Mouse (Mus musculus): ENCODE measurements around the gene Ezr. TPM values are rescaled to one million over a fixed set of nuclear protein-coding genes. Genes with fewer than 3 reads are reported as not detected.

Ezr gene
- polyA plus RNA-seq, 1 experiment from 2014 or later, result 46.9 TPM

Other genes starting within 250 kb of the Ezr start
- 21.7 and 23.1 TPM in 2 replicates for gene Dynlt1c, start 181.1 kb downstream of the Ezr start, polyA plus RNA-seq (2014; fragmentation: Nextera tagmentation; extraction: Ambion mirVana)
- 308 and 333 TPM in 2 replicates for gene Dynlt1f, start 126.9 kb downstream of the Ezr start, polyA plus RNA-seq (2014; fragmentation: Nextera tagmentation; extraction: Ambion mirVana)
- 0.25 TPM in 1 of 2 replicates, not detected in the other for gene Sytl3, start 123.7 kb downstream of the Ezr start, polyA plus RNA-seq (2014; fragmentation: Nextera tagmentation; extraction: Ambion mirVana)
- gene Rsph3b, start 165.9 kb upstream of the Ezr start, polyA plus RNA-seq (2014; fragmentation: Nextera tagmentation; extraction: Ambion mirVana), result 36.7 and 37.3 TPM in 2 replicates
- 63.1 and 70.3 TPM in 2 replicates for gene Tagap1, start 178.4 kb upstream of the Ezr start, polyA plus RNA-seq (2014; fragmentation: Nextera tagmentation; extraction: Ambion mirVana)
- gene Rnaset2b, start 187.8 kb upstream of the Ezr start, polyA plus RNA-seq (2014; fragmentation: Nextera tagmentation; extraction: Ambion mirVana), result 148 and 153 TPM in 2 replicates
- gene Gm49721, start 196.1 kb upstream of the Ezr start, polyA plus RNA-seq (2014; fragmentation: Nextera tagmentation; extraction: Ambion mirVana), result 0.24 TPM in 1 of 2 replicates, not detected in the other
- not detected in 2 replicates for gene Gm1604a, start 242.8 kb upstream of the Ezr start, polyA plus RNA-seq (2014; fragmentation: Nextera tagmentation; extraction: Ambion mirVana)

Data from embryonic facial prominence, embryonic 11.5 days (tissue).